Mouse (Mus musculus): ENCODE results near the gene Drg2.

- TF ChIP-seq CTCF (IDR thresholded peaks at IDR 0.05; ENCODE audit: low read depth, low read length) (no peak), POLR2A (IDR thresholded peaks at IDR 0.05; ENCODE audit: borderline replicate concordance, low read depth, low read length) (no peak)
Measured at GRCm38 (mm10) chr11:60412173-60412572, 42.2 kb upstream of the Drg2 start.
